Mouse (Mus musculus) embryonic facial prominence, embryonic 12.5 days (tissue): ENCODE data around the gene Cldn4. TPM values are rescaled to one million over a fixed set of nuclear protein-coding genes. Genes with fewer than 3 reads are reported as not detected.

Experiments
- ATAC-seq: fragments of 200-750 bp; cut with Nextera tagmentation; 2 replicates; pipeline ENCODE4 v1.8.0; 2017; ENCODE audit not compliant: insufficient number of reproducible peaks, insufficient read depth, low FRiP score, low TSS enrichment
- H3K27ac ChIP-seq: fragments of 300-500 bp; sonication (generic); 2 replicates; pipeline ENCODE4 v1.5.1; 2016; ENCODE audit warnings: mild to moderate bottlenecking
- H3K27me3 ChIP-seq: fragments of 300-500 bp; sonication (generic); 2 replicates; pipeline ENCODE4 v1.6.1; 2016; ENCODE audit warnings: mild to moderate bottlenecking, moderate library complexity
- H3K36me3 ChIP-seq: fragments of 300-500 bp; sonication (generic); 2 replicates; pipeline ENCODE4 v1.6.1; 2016; ENCODE audit warnings: mild to moderate bottlenecking
- H3K4me1 ChIP-seq: fragments of 300-500 bp; sonication (generic); 2 replicates; pipeline ENCODE4 v1.6.1; 2016
- H3K4me2 ChIP-seq: fragments of 300-500 bp; sonication (generic); replicated peaks from 2 replicates; pipeline ENCODE4 v1.6.1; 2016; ENCODE audit warnings: mild to moderate bottlenecking, moderate library complexity
- H3K4me3 ChIP-seq: fragments of 300-500 bp; sonication (generic); 2 replicates; pipeline ENCODE4 v1.5.1; 2016; ENCODE audit warnings: mild to moderate bottlenecking
- H3K9ac ChIP-seq: fragments of 300-500 bp; sonication (generic); 2 replicates; pipeline ENCODE4 v1.6.1; 2016; ENCODE audit warnings: mild to moderate bottlenecking, moderate library complexity
- H3K9me3 ChIP-seq: fragments of 300-500 bp; sonication (generic); 2 replicates; pipeline ENCODE4 v1.6.1; 2016; ENCODE audit warnings: mild to moderate bottlenecking, moderate library complexity
- WGBS: fragments of 180-500 bp; shearing (Covaris S2); methylation state at CpG from one replicate; pipeline ENCODE4 v1.1.7; 2016; 5-methylcytosine and 5-hydroxymethylcytosine counted together
- polyA plus RNA-seq: library from polyadenylated mRNA; unstranded; fragments of >200 nt; fragmentation: Nextera tagmentation; extraction: Ambion mirVana; gene quantifications from 2 replicates; pipeline ENCODE4 v1.2.1, GENCODE M21; 2016

Cldn4 gene
- polyA plus RNA-seq: 11.8 and 14.6 TPM in 2 replicates

GRCm38 (mm10) chr5:134946857-134947255 lies at the start of gene Cldn4:
Cldn4 (minus strand) TSS chr5:134946934.
- Histone ChIP-seq H3K4me3 (peak within 1 kb of the TSS; percentile 30), H3K9me3 (no peaks in the 10 kb centered on the region), H3K4me2 (peak within 1 kb of the TSS; percentile 33), H3K9ac (peak within 1 kb of the TSS; percentile 41), H3K27me3 (peaks cover 49% of the 10 kb centered on the region), H3K27ac (peak within 1 kb of the TSS; percentile 63; the same call in 1 of the 2 replicates), H3K36me3 (no peaks in the 10 kb centered on the region), H3K4me1 (peaks cover 13% of the 10 kb centered on the region)
- ATAC-seq: peak; percentile 18; the same call in 1 of the 2 replicates
- WGBS: 5% methylated on average over 11 of the region's 11 CpGs

GRCm38 (mm10) chr5:134992566-134992965 lies 45.8 kb upstream of the Cldn4 start:
- Histone ChIP-seq H3K9ac (no peak overlapping the region), H3K36me3 (no peaks in the 10 kb centered on the region), H3K4me2 (no peak overlapping the region), H3K27me3 (peaks cover 14% of the 10 kb centered on the region), H3K27ac (no peak overlapping the region), H3K9me3 (no peaks in the 10 kb centered on the region), H3K4me1 (no peaks in the 10 kb centered on the region), H3K4me3 (no peak overlapping the region)
- no peak for ATAC-seq
- 86% methylated on average over 5 of the region's 5 CpGs for WGBS

- no peak for ATAC-seq
- peaks cover 42% of the 10 kb centered on the region for H3K27me3 ChIP-seq
- H3K4me1 ChIP-seq: peaks cover 17% of the 10 kb centered on the region
Observed at GRCm38 (mm10) chr5:134989741-134990140, 43.0 kb upstream of the Cldn4 start.

DNA sequence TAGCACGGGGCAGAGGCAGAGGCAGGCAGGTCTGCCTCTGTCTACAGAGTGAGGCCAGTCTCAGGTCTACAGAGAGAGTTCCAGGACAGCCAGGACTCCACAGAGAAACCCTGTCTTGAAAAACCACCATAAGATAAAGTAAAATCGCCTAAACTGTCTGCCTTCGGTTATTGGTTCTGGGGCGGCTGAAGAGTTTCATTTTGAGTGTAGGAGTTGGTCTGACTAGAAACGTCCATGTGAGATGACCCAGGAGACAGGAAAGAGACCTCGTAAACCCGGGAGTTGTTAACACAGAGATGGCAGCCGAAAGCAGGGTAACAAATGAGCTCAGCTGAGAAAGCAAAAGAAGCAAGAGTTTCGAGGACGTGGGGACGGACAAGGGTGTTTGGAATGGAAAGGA lies 42.4 kb upstream of the Cldn4 start:
- ATAC-seq: no peak
- no peaks in the 10 kb centered on the region for H3K36me3 ChIP-seq
- H3K27me3 ChIP-seq: peaks cover 48% of the 10 kb centered on the region
- H3K4me3 ChIP-seq: no peak overlapping the region
- no peak overlapping the region for H3K9ac ChIP-seq
- H3K4me2 ChIP-seq: no peak overlapping the region
- 76% methylated on average over 11 of the region's 11 CpGs for WGBS
- H3K9me3 ChIP-seq: no peaks in the 10 kb centered on the region
- peaks cover 17% of the 10 kb centered on the region for H3K4me1 ChIP-seq
- H3K27ac ChIP-seq: no peak overlapping the region

More at GRCm38 (mm10) chr5:134989741-134990140, 43.0 kb upstream of the Cldn4 start:
- H3K4me3 ChIP-seq: no peak overlapping the region
- 29% methylated on average over 6 of the region's 6 CpGs for WGBS
- no peak overlapping the region for H3K9ac ChIP-seq
- no peak overlapping the region for H3K4me2 ChIP-seq
- H3K9me3 ChIP-seq: no peaks in the 10 kb centered on the region
- no peak overlapping the region for H3K27ac ChIP-seq
- H3K36me3 ChIP-seq: no peaks in the 10 kb centered on the region

DNA sequence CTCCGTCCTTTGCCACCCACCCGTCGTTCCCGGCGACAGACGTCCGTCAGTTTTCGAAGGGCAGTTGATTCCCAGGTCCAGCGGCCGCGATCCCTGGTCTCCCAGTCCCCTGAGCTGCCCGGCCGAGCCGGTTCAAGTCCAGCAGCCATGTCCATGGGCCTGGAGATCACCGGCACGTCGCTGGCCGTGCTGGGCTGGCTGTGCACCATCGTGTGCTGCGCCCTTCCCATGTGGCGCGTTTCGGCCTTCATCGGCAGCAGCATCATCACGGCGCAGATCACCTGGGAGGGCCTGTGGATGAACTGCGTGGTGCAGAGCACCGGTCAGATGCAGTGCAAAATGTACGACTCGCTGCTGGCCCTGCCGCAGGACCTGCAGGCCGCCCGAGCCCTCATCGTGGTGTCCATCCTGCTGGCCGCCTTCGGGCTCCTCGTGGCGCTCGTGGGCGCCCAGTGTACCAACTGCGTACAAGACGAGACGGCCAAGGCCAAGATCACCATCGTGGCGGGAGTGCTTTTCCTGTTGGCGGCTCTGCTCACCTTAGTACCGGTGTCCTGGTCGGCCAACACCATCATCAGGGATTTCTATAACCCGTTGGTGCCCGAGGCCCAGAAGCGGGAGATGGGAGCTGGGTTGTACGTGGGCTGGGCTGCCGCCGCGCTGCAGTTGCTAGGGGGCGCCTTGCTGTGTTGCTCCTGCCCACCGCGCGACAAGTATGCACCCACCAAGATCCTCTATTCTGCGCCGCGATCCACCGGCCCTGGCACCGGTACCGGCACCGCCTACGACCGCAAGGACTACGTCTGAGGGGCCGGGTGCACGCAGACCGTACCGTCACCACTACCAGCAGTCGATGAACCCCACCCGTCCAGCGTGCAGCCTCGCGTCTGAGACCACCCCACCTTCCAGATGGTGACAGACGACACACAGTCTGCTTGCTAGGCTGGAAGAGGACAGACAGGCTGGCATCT lies 39.8 kb upstream of the Cldn4 start:
- H3K27ac ChIP-seq: 0 out of 2 replicates have a peak overlapping the region, but pooled peaks have one; percentile 9

GRCm38 (mm10) chr5:134985633-134986297 lies 39.0 kb upstream of the Cldn4 start, which contains the start of gene Cldn3:
Cldn3 (plus strand) TSS chr5:134986214.
- 2% methylated on average over 25 of the region's 25 CpGs for WGBS
- H3K9ac ChIP-seq: peak within 1 kb of the TSS; percentile 5

More for the DNA sequence above, 39.8 kb upstream of the Cldn4 start:
- H3K27me3 ChIP-seq: peaks cover 57% of the 10 kb centered on the region
- peak overlapping the region; percentile 40 for H3K4me2 ChIP-seq
- WGBS: 3% methylated on average over 79 of the region's 79 CpGs
- peak overlapping the region; percentile 5 for H3K9ac ChIP-seq
- peaks cover 17% of the 10 kb centered on the region for H3K4me1 ChIP-seq
- no peaks in the 10 kb centered on the region for H3K9me3 ChIP-seq
- ATAC-seq: no peak
- H3K36me3 ChIP-seq: no peaks in the 10 kb centered on the region
- peak overlapping the region; percentile 29 for H3K4me3 ChIP-seq

GRCm38 (mm10) chr5:134983771-134984170 lies 37.0 kb upstream of the Cldn4 start:
- no peak overlapping the region for H3K4me2 ChIP-seq
- no peak for ATAC-seq
- WGBS: 4% methylated on average over 3 of the region's 3 CpGs
- no peaks in the 10 kb centered on the region for H3K36me3 ChIP-seq
- H3K27ac ChIP-seq: 0 out of 2 replicates have a peak overlapping the region, but pooled peaks have one; percentile 4
- no peaks in the 10 kb centered on the region for H3K9me3 ChIP-seq
- no peak overlapping the region for H3K4me3 ChIP-seq
- H3K4me1 ChIP-seq: peaks cover 17% of the 10 kb centered on the region
- H3K27me3 ChIP-seq: peaks cover 54% of the 10 kb centered on the region
- H3K9ac ChIP-seq: no peak overlapping the region

More at GRCm38 (mm10) chr5:134985633-134986297, 39.0 kb upstream of the Cldn4 start, which contains the start of gene Cldn3:
- peaks cover 57% of the 10 kb centered on the region for H3K27me3 ChIP-seq
- peak within 1 kb of the TSS; percentile 40 for H3K4me2 ChIP-seq
- peaks cover 17% of the 10 kb centered on the region for H3K4me1 ChIP-seq
- H3K4me3 ChIP-seq: peak within 1 kb of the TSS; percentile 29
- H3K27ac ChIP-seq: 0 out of 2 replicates have a peak within 1 kb of the TSS, but pooled peaks have one; percentile 9
- no peaks in the 10 kb centered on the region for H3K9me3 ChIP-seq
- no peaks in the 10 kb centered on the region for H3K36me3 ChIP-seq
- peak; percentile 76 for ATAC-seq

GRCm38 (mm10) chr5:134983111-134983510 lies 36.4 kb upstream of the Cldn4 start:
- H3K9ac ChIP-seq: no peak overlapping the region
- no peak overlapping the region for H3K4me2 ChIP-seq
- H3K9me3 ChIP-seq: no peaks in the 10 kb centered on the region
- no peak overlapping the region for H3K27ac ChIP-seq
- H3K36me3 ChIP-seq: no peaks in the 10 kb centered on the region
- ATAC-seq: no peak
- 86% methylated on average over 1 of the region's 1 CpGs for WGBS
- H3K4me1 ChIP-seq: peaks cover 17% of the 10 kb centered on the region
- H3K4me3 ChIP-seq: no peak overlapping the region
- peaks cover 49% of the 10 kb centered on the region for H3K27me3 ChIP-seq

GRCm38 (mm10) chr5:134981149-134981548 lies 34.4 kb upstream of the Cldn4 start:
- no peak overlapping the region for H3K9ac ChIP-seq
- H3K4me3 ChIP-seq: no peak overlapping the region
- H3K4me2 ChIP-seq: no peak overlapping the region
- H3K27ac ChIP-seq: no peak overlapping the region
- no peaks in the 10 kb centered on the region for H3K36me3 ChIP-seq
- peaks cover 29% of the 10 kb centered on the region for H3K27me3 ChIP-seq
- WGBS: 50% methylated on average over 10 of the region's 10 CpGs
- no peaks in the 10 kb centered on the region for H3K9me3 ChIP-seq
- ATAC-seq: no peak
- peaks cover 11% of the 10 kb centered on the region for H3K4me1 ChIP-seq

- Histone ChIP-seq H3K4me3 (no peak overlapping the region), H3K9me3 (no peaks in the 10 kb centered on the region), H3K9ac (no peak overlapping the region), H3K4me2 (no peak overlapping the region), H3K4me1 (no peaks in the 10 kb centered on the region), H3K27me3 (no peaks in the 10 kb centered on the region), H3K36me3 (no peaks in the 10 kb centered on the region), H3K27ac (no peak overlapping the region)
- WGBS: 81% methylated on average over 4 of the region's 4 CpGs
- ATAC-seq: no peak
Observed at GRCm38 (mm10) chr5:134977837-134978236, 31.1 kb upstream of the Cldn4 start.

DNA sequence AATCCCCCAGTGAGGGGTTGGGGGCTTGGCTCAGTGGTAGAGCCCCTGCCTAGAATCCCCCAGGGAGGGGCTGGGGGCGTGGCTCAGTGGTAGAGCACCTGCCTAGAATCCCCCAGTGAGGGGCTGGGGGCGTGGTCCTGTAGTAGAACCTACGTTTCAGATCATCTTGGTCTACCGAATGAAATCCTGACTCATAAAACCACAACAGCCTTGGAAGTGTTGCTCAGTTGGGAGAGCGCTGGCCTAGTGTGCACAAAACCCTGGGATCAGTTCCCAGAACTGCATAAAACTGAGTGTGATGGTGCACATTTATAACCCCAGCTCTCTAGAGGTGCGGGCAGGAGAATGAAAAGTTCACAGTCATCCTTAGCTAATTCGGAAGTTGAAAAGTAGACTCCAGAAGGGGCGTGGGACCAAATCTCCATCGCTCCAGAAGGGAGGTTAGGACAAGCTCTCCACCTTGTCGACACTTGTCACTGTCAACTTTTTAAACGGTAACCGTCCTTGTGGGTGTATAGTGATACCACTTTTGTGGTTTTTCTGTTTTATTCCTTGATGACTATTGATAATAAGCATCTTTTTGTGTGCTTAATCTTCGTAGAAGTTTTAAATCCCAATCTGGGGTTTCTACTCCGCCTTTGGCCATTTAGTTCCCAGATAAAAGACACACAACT lies 30.0 kb upstream of the Cldn4 start:
- no peaks in the 10 kb centered on the region for H3K27me3 ChIP-seq
- no peaks in the 10 kb centered on the region for H3K9me3 ChIP-seq
- no peak overlapping the region for H3K4me3 ChIP-seq
- no peaks in the 10 kb centered on the region for H3K36me3 ChIP-seq
- H3K4me2 ChIP-seq: no peak overlapping the region
- H3K27ac ChIP-seq: no peak overlapping the region
- H3K9ac ChIP-seq: no peak overlapping the region
- H3K4me1 ChIP-seq: no peaks in the 10 kb centered on the region
- no peak for ATAC-seq
- 88% methylated on average over 14 of the region's 14 CpGs for WGBS
